Mouse (Mus musculus): ENCODE results near the gene Sox5. TPM values are rescaled to one million over a fixed set of nuclear protein-coding genes. Genes with fewer than 3 reads are reported as not detected.

Gene Sox5
- polyA plus RNA-seq, 1 experiment from 2014 or later: 38.9 TPM

GRCm38 (mm10) chr6:144119961-144120360 lies 661.8 kb downstream of the Sox5 start:
- H3K4me2 ChIP-seq: no peak overlapping the region
- no peaks in the 10 kb centered on the region for H3K36me3 ChIP-seq
- 100% methylated on average over 1 of the region's 1 CpGs for WGBS
- H3K9ac ChIP-seq: no peak overlapping the region
- H3K27me3 ChIP-seq: no peaks in the 10 kb centered on the region
- no peak overlapping the region for H3K27ac ChIP-seq (replicated peaks)
- H3K4me1 ChIP-seq (replicated peaks): no peaks in the 10 kb centered on the region
- no peak overlapping the region for H3K4me3 ChIP-seq
- no peak for ATAC-seq (ENCODE audit: low FRiP score, low read depth)
- no peaks in the 10 kb centered on the region for H3K9me3 ChIP-seq

DNA sequence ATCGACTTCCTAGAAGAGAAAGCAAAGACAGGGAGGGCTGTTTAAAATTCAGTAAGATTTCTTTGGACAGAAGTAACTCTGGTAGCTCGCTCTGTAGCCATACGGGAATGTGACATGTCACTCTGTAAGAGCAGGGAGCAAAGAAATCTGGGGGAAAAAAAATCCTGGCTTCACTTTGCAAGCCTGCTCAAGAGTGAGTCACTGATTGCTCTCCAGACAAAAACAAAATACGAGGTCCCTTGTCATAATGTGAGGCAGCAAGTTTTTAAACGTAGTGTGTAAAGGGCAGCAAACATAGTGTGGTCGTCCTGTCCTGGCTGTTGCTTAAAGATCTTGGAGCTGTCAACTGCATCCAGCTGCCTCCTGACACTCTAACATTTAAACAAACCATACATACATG lies 665.1 kb downstream of the Sox5 start:
- Histone ChIP-seq H3K27ac (replicated peaks) (no peak overlapping the region), H3K9me3 (no peaks in the 10 kb centered on the region), H3K4me3 (no peak overlapping the region), H3K4me2 (no peak overlapping the region), H3K27me3 (no peaks in the 10 kb centered on the region), H3K36me3 (no peaks in the 10 kb centered on the region), H3K4me1 (replicated peaks) (peaks cover 2% of the 10 kb centered on the region), H3K9ac (no peak overlapping the region)
- ATAC-seq (ENCODE audit: low FRiP score, low read depth): no peak
- 77% methylated on average over 6 of the region's 6 CpGs for WGBS

DNA sequence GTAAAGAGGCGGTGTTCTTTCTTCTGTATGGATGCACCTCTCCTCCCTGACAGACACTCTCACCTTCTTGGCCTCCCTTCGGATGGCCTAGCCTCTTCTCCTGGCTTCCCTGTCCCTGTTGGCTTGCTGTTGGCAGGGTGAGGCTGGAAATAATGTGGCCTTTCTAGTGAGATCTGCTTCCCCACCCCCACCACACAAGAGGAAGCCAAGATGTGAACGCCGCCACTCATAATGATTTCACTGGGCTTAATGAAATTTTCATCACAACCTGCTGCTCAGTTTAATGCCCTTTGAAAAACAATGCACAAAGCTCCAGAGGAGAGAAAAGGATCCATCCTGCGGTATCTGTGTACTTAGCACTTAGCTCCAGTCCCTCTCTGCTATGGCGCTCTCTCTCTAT lies 670.2 kb downstream of the Sox5 start:
- Histone ChIP-seq H3K4me1 (replicated peaks) (peaks cover 12% of the 10 kb centered on the region), H3K9me3 (no peaks in the 10 kb centered on the region), H3K36me3 (no peaks in the 10 kb centered on the region), H3K4me2 (no peak overlapping the region), H3K4me3 (no peak overlapping the region), H3K27me3 (no peaks in the 10 kb centered on the region), H3K9ac (no peak overlapping the region), H3K27ac (replicated peaks) (no peak overlapping the region)
- 66% methylated on average over 6 of the region's 6 CpGs for WGBS
- no peak for ATAC-seq (ENCODE audit: low FRiP score, low read depth)

GRCm38 (mm10) chr6:144106848-144107247 lies 674.9 kb downstream of the Sox5 start:
- 21% methylated on average over 10 of the region's 10 CpGs for WGBS
- H3K36me3 ChIP-seq: no peaks in the 10 kb centered on the region
- no peaks in the 10 kb centered on the region for H3K27me3 ChIP-seq
- H3K9me3 ChIP-seq: no peaks in the 10 kb centered on the region
- H3K4me2 ChIP-seq: no peak overlapping the region
- ATAC-seq (ENCODE audit: low FRiP score, low read depth): no peak
- peaks cover 12% of the 10 kb centered on the region for H3K4me1 ChIP-seq (replicated peaks)
- H3K27ac ChIP-seq (replicated peaks): no peak overlapping the region
- H3K9ac ChIP-seq: no peak overlapping the region
- no peak overlapping the region for H3K4me3 ChIP-seq

DNA sequence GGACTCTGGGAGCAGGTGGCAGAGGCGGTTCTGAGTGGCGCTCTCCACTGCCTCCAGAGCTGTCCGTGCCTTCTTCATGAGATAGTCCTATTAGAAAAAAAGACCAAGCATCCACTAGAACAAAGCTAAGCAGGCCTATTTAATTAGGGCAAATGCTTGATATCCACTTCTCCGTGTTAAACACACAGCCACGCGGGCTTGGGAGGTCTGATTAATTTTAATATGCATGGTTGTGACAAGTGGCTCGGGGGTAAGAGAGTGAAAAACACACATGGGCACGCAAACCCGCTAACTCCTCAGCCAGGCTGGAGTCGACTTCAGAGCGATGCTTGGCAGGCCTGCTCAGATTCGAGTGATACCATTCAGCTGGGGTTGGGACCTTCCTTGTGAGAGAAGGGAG lies 676.1 kb downstream of the Sox5 start:
- Histone ChIP-seq H3K36me3 (no peaks in the 10 kb centered on the region), H3K4me1 (replicated peaks) (0 out of 2 replicates have a peak, but pooled peaks cover 7% of the 10 kb centered on the region), H3K9ac (no peak overlapping the region), H3K9me3 (no peaks in the 10 kb centered on the region), H3K27me3 (no peaks in the 10 kb centered on the region), H3K27ac (replicated peaks) (no peak overlapping the region), H3K4me2 (no peak overlapping the region), H3K4me3 (no peak overlapping the region)
- ATAC-seq (ENCODE audit: low FRiP score, low read depth): no peak
- WGBS: 77% methylated on average over 12 of the region's 12 CpGs

DNA sequence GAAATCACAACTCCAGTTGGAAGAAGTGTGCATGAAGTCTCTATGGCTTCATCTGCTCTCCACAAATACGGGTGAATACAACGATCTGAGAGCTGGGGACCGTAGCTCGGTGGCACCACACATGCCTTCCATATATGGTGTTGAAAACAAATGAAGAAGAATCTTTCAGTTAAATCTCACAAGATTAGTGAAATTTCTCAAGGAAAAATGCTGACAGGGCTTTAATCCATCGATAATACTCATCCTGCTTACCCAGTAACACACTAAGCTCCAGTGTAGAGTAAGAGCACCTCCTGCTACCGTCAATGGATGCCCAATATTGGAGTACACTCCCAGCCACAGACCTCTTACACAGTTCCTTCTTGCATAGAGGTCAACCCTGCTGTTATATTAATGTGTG lies 678.2 kb downstream of the Sox5 start:
- Histone ChIP-seq H3K27ac (replicated peaks) (no peak overlapping the region), H3K9ac (no peak overlapping the region), H3K4me2 (no peak overlapping the region), H3K4me1 (replicated peaks) (0 out of 2 replicates have a peak, but pooled peaks cover 7% of the 10 kb centered on the region), H3K4me3 (no peak overlapping the region), H3K36me3 (no peaks in the 10 kb centered on the region), H3K27me3 (no peaks in the 10 kb centered on the region), H3K9me3 (no peaks in the 10 kb centered on the region)
- WGBS: 94% methylated on average over 6 of the region's 6 CpGs
- no peak for ATAC-seq (ENCODE audit: low FRiP score, low read depth)

DNA sequence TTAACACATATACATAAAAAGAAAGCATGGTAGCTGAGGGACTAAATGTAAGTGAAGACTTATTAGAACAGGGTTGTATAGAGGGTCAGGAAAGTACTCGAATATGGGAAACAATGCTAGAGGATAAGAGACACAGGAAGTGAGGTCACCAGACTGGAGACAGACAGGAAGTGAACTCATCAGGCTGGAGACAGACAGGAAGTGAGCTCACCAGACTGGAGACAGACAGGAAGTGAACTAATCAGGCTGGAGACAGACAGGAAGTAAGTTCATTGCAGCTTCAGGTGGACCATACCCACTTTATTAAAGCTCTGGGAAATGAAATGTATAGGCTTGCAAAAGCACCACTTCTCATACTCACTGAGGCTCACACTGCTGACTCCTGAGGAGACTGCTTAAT lies 680.9 kb downstream of the Sox5 start:
- Histone ChIP-seq H3K4me3 (no peak overlapping the region), H3K9ac (no peak overlapping the region), H3K4me2 (no peak overlapping the region), H3K36me3 (no peaks in the 10 kb centered on the region), H3K27ac (replicated peaks) (no peak overlapping the region), H3K9me3 (no peaks in the 10 kb centered on the region), H3K4me1 (replicated peaks) (no peaks in the 10 kb centered on the region), H3K27me3 (no peaks in the 10 kb centered on the region)
- 94% methylated on average over 1 of the region's 1 CpGs for WGBS
- no peak for ATAC-seq (ENCODE audit: low FRiP score, low read depth)

GRCm38 (mm10) chr6:144098119-144098518 lies 683.7 kb downstream of the Sox5 start:
- H3K4me3 ChIP-seq: no peak overlapping the region
- H3K4me2 ChIP-seq: no peak overlapping the region
- no peaks in the 10 kb centered on the region for H3K4me1 ChIP-seq (replicated peaks)
- no peaks in the 10 kb centered on the region for H3K9me3 ChIP-seq
- H3K36me3 ChIP-seq: no peaks in the 10 kb centered on the region
- ATAC-seq (ENCODE audit: low FRiP score, low read depth): no peak
- H3K27me3 ChIP-seq: no peaks in the 10 kb centered on the region
- H3K9ac ChIP-seq: no peak overlapping the region
- 46% methylated on average over 9 of the region's 9 CpGs for WGBS
- no peak overlapping the region for H3K27ac ChIP-seq (replicated peaks)

GRCm38 (mm10) chr6:144088256-144088655 lies 693.5 kb downstream of the Sox5 start:
- ATAC-seq (ENCODE audit: low FRiP score, low read depth): no peak
- Histone ChIP-seq H3K4me1 (replicated peaks) (no peaks in the 10 kb centered on the region), H3K4me3 (no peak overlapping the region), H3K27me3 (no peaks in the 10 kb centered on the region), H3K36me3 (no peaks in the 10 kb centered on the region), H3K4me2 (no peak overlapping the region), H3K9me3 (no peaks in the 10 kb centered on the region), H3K9ac (no peak overlapping the region), H3K27ac (replicated peaks) (no peak overlapping the region)
- 66% methylated on average over 3 of the region's 3 CpGs for WGBS

GRCm38 (mm10) chr6:144086096-144086810 lies 695.5 kb downstream of the Sox5 start:
- Histone ChIP-seq H3K36me3 (no peaks in the 10 kb centered on the region), H3K27me3 (no peaks in the 10 kb centered on the region), H3K4me3 (no peak overlapping the region), H3K9me3 (no peaks in the 10 kb centered on the region), H3K4me2 (no peak overlapping the region), H3K4me1 (replicated peaks) (no peaks in the 10 kb centered on the region), H3K9ac (no peak overlapping the region), H3K27ac (replicated peaks) (no peak overlapping the region)
- no peak for ATAC-seq (ENCODE audit: low FRiP score, low read depth)
- 80% methylated on average over 1 of the region's 1 CpGs for WGBS

DNA sequence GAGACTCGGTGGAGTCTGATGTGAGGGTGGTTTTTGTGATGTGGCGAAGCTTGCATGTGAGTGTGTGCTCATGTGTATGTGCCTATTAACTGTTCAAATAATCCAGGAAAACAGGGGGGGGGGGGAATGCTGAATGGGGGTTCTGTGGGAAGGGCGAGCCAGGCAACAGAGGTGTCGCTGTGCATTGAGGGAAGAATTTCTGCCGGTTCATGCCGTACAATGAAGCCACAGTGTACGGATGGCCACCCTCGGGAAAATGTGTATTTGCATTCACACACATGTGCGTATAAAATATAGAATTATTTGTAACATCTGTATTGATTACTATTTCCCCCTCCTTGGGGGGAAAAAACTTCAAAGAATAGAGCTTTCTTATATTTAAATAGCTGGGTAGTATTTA lies 699.5 kb downstream of the Sox5 start:
- 81% methylated on average over 9 of the region's 9 CpGs for WGBS
- Histone ChIP-seq H3K9me3 (no peaks in the 10 kb centered on the region), H3K27me3 (no peaks in the 10 kb centered on the region), H3K4me3 (no peak overlapping the region), H3K27ac (replicated peaks) (no peak overlapping the region), H3K9ac (no peak overlapping the region), H3K36me3 (no peaks in the 10 kb centered on the region), H3K4me2 (no peak overlapping the region), H3K4me1 (replicated peaks) (no peaks in the 10 kb centered on the region)
- no peak for ATAC-seq (ENCODE audit: low FRiP score, low read depth)

GRCm38 (mm10) chr6:144077826-144078225 lies 704.0 kb downstream of the Sox5 start:
- no peak overlapping the region for H3K4me3 ChIP-seq
- no peaks in the 10 kb centered on the region; the same call in 1 of the 2 replicates for H3K4me1 ChIP-seq (replicated peaks)
- no peak for ATAC-seq (ENCODE audit: low FRiP score, low read depth)
- no peaks in the 10 kb centered on the region for H3K36me3 ChIP-seq
- no peaks in the 10 kb centered on the region for H3K9me3 ChIP-seq
- WGBS: 95% methylated on average over 7 of the region's 7 CpGs
- no peak overlapping the region for H3K9ac ChIP-seq
- no peak overlapping the region for H3K4me2 ChIP-seq
- H3K27ac ChIP-seq (replicated peaks): no peak overlapping the region
- H3K27me3 ChIP-seq: no peaks in the 10 kb centered on the region

DNA sequence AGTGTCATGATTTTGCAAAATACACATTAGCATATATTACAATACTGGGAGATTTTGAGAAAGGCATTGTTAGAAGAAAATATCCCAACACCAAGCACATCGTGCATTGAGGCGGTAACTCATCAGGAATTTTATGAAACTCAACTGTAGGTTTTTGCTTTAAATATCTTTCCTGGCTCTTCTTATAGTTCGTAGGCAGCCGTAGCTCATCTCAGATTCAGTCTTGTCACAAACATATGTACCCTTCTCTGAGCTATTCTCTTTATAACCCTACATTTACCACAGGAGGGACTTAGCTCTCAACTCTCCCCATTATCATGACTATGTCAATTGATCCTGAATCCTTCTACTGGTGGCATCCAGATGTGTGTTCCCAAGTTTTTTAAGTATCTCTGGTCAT lies 705.4 kb downstream of the Sox5 start:
- H3K36me3 ChIP-seq: no peaks in the 10 kb centered on the region
- H3K27ac ChIP-seq (replicated peaks): no peak overlapping the region
- H3K4me3 ChIP-seq: no peak overlapping the region
- WGBS: 89% methylated on average over 4 of the region's 4 CpGs
- no peaks in the 10 kb centered on the region for H3K27me3 ChIP-seq
- no peaks in the 10 kb centered on the region for H3K9me3 ChIP-seq
- H3K9ac ChIP-seq: no peak overlapping the region
- no peak overlapping the region for H3K4me2 ChIP-seq
- no peaks in the 10 kb centered on the region; the same call in 1 of the 2 replicates for H3K4me1 ChIP-seq (replicated peaks)
- no peak for ATAC-seq (ENCODE audit: low FRiP score, low read depth)

Measured in hindbrain, embryonic 15.5 days (tissue).